Mouse (Mus musculus) neural tube, embryonic 13.5 days (tissue): Measurements from ENCODE around the gene Cacna1c. TPM values are rescaled to one million over a fixed set of nuclear protein-coding genes. Genes with fewer than 3 reads are reported as not detected.

Source experiments
- ATAC-seq: fragments of 200-750 bp; cut with Nextera tagmentation; 2 replicates; pipeline ENCODE4 v1.8.0; 2017; ENCODE audit warnings: low read depth, mild to moderate bottlenecking, moderate TSS enrichment, moderate library complexity
- H3K27ac ChIP-seq: fragments of 300-500 bp; sonication (generic); replicated peaks from 2 replicates; pipeline ENCODE4 v1.5.1; 2015; ENCODE audit warnings: moderate library complexity, mild to moderate bottlenecking, inconsistent platforms
- H3K27me3 ChIP-seq: fragments of 300-500 bp; sonication (generic); 2 replicates; pipeline ENCODE4 v1.6.1; 2015; ENCODE audit warnings: mild to moderate bottlenecking, inconsistent platforms
- H3K36me3 ChIP-seq: fragments of 300-500 bp; sonication (generic); 2 replicates; pipeline ENCODE4 v1.6.1; 2015; ENCODE audit warnings: mild to moderate bottlenecking, inconsistent platforms
- H3K4me1 ChIP-seq: fragments of 300-500 bp; sonication (generic); replicated peaks from 2 replicates; pipeline ENCODE4 v1.6.1; 2015; ENCODE audit warnings: inconsistent platforms
- H3K4me2 ChIP-seq: fragments of 300-500 bp; sonication (generic); 2 replicates; pipeline ENCODE4 v1.6.1; 2015; ENCODE audit warnings: inconsistent platforms, mild to moderate bottlenecking, moderate library complexity
- H3K4me3 ChIP-seq: fragments of 300-500 bp; sonication (generic); 2 replicates; pipeline ENCODE4 v1.5.1; 2015; ENCODE audit warnings: mild to moderate bottlenecking, inconsistent platforms
- H3K9ac ChIP-seq: fragments of 300-500 bp; sonication (generic); 2 replicates; pipeline ENCODE4 v1.6.1; 2015; ENCODE audit warnings: moderate library complexity, mild to moderate bottlenecking, inconsistent platforms
- H3K9me3 ChIP-seq: fragments of 300-500 bp; sonication (generic); 2 replicates; pipeline ENCODE4 v1.6.1; 2016; ENCODE audit warnings: inconsistent platforms
- WGBS: fragments of 180-500 bp; shearing (Covaris S2); methylation state at CpG from one replicate; pipeline ENCODE4 v1.1.7; 2015; 5-methylcytosine and 5-hydroxymethylcytosine counted together
- polyA plus RNA-seq: library from polyadenylated mRNA; unstranded; fragments of >200 nt; fragmentation: Nextera tagmentation; extraction: Ambion mirVana; gene quantifications from 2 replicates; pipeline ENCODE4 v1.2.1, GENCODE M21; 2015

The Cacna1c gene
- polyA plus RNA-seq, 1 experiment from 2014 or later, result 5.0 TPM

- no peak overlapping the region for H3K27ac ChIP-seq
- H3K4me2 ChIP-seq, result no peak overlapping the region
- H3K36me3 ChIP-seq, result no peaks in the 10 kb centered on the region; the same call in 1 of the 2 replicates
- H3K9ac ChIP-seq, result no peak overlapping the region
- WGBS, result 72% methylated on average over 5 of the region's 5 CpGs
- ATAC-seq, result no peak
- no peaks in the 10 kb centered on the region for H3K27me3 ChIP-seq
- peaks cover 24% of the 10 kb centered on the region for H3K4me1 ChIP-seq
- H3K4me3 ChIP-seq, result no peak overlapping the region
- H3K9me3 ChIP-seq, result no peaks in the 10 kb centered on the region
Measured at GRCm38 (mm10) chr6:119039293-119039692, 156.9 kb downstream of the Cacna1c start.

GRCm38 (mm10) chr6:119037815-119038214 is 158.4 kb downstream of the Cacna1c start:
- no peaks in the 10 kb centered on the region for H3K9me3 ChIP-seq
- WGBS, result 72% methylated on average over 6 of the region's 6 CpGs
- no peak overlapping the region for H3K9ac ChIP-seq
- H3K4me1 ChIP-seq, result peaks cover 24% of the 10 kb centered on the region; the same call in 1 of the 2 replicates
- H3K27me3 ChIP-seq, result no peaks in the 10 kb centered on the region
- no peak overlapping the region for H3K27ac ChIP-seq
- no peak overlapping the region for H3K4me2 ChIP-seq
- no peak for ATAC-seq
- no peak overlapping the region for H3K4me3 ChIP-seq
- H3K36me3 ChIP-seq, result no peaks in the 10 kb centered on the region; the same call in 1 of the 2 replicates

GRCm38 (mm10) chr6:119037047-119037446 is 159.2 kb downstream of the Cacna1c start:
- H3K36me3 ChIP-seq, result no peaks in the 10 kb centered on the region; the same call in 1 of the 2 replicates
- H3K27ac ChIP-seq, result no peak overlapping the region
- no peaks in the 10 kb centered on the region for H3K27me3 ChIP-seq
- 84% methylated on average over 2 of the region's 2 CpGs for WGBS
- no peak overlapping the region for H3K4me3 ChIP-seq
- H3K9me3 ChIP-seq, result no peaks in the 10 kb centered on the region
- peaks cover 24% of the 10 kb centered on the region; the same call in 1 of the 2 replicates for H3K4me1 ChIP-seq
- ATAC-seq, result no peak
- no peak overlapping the region for H3K4me2 ChIP-seq
- H3K9ac ChIP-seq, result no peak overlapping the region

- no peaks in the 10 kb centered on the region; the same call in 1 of the 2 replicates for H3K36me3 ChIP-seq
- no peak overlapping the region for H3K27ac ChIP-seq
- no peaks in the 10 kb centered on the region for H3K9me3 ChIP-seq
- H3K4me2 ChIP-seq, result no peak overlapping the region
- H3K9ac ChIP-seq, result no peak overlapping the region
- H3K27me3 ChIP-seq, result no peaks in the 10 kb centered on the region
- peaks cover 16% of the 10 kb centered on the region; the same call in 1 of the 2 replicates for H3K4me1 ChIP-seq
- 90% methylated on average over 6 of the region's 6 CpGs for WGBS
- no peak for ATAC-seq
- H3K4me3 ChIP-seq, result no peak overlapping the region
Measured at GRCm38 (mm10) chr6:119035361-119035760, 160.9 kb downstream of the Cacna1c start.

- Histone ChIP-seq H3K9ac (no peak overlapping the region), H3K4me2 (no peak overlapping the region), H3K27ac (no peak overlapping the region), H3K9me3 (no peaks in the 10 kb centered on the region), H3K27me3 (no peaks in the 10 kb centered on the region), H3K4me1 (peaks cover 13% of the 10 kb centered on the region; the same call in 1 of the 2 replicates), H3K4me3 (no peak overlapping the region), H3K36me3 (no peaks in the 10 kb centered on the region; the same call in 1 of the 2 replicates)
- no peak for ATAC-seq
- WGBS, result 89% methylated on average over 2 of the region's 2 CpGs
Measured at GRCm38 (mm10) chr6:119034947-119035346, 161.3 kb downstream of the Cacna1c start.

GRCm38 (mm10) chr6:119027880-119028279 is 168.3 kb downstream of the Cacna1c start:
- Histone ChIP-seq H3K9ac (no peak overlapping the region), H3K36me3 (no peaks in the 10 kb centered on the region), H3K9me3 (no peaks in the 10 kb centered on the region), H3K4me1 (peaks cover 23% of the 10 kb centered on the region), H3K4me2 (no peak overlapping the region), H3K4me3 (no peak overlapping the region), H3K27me3 (no peaks in the 10 kb centered on the region), H3K27ac (peak overlapping the region; percentile 76)
- peak; percentile 80 for ATAC-seq
- WGBS, result 43% methylated on average over 6 of the region's 6 CpGs

- Histone ChIP-seq H3K4me2 (no peak overlapping the region), H3K9me3 (no peaks in the 10 kb centered on the region), H3K9ac (no peak overlapping the region), H3K4me1 (peaks cover 33% of the 10 kb centered on the region), H3K27me3 (no peaks in the 10 kb centered on the region), H3K4me3 (no peak overlapping the region), H3K36me3 (no peaks in the 10 kb centered on the region), H3K27ac (no peak overlapping the region)
- 72% methylated on average over 2 of the region's 2 CpGs for WGBS
- no peak for ATAC-seq
Measured at GRCm38 (mm10) chr6:119022850-119023249, 173.4 kb downstream of the Cacna1c start.

GRCm38 (mm10) chr6:119021226-119021625 is 175.0 kb downstream of the Cacna1c start:
- Histone ChIP-seq H3K9me3 (no peaks in the 10 kb centered on the region), H3K4me1 (peaks cover 19% of the 10 kb centered on the region), H3K9ac (no peak overlapping the region), H3K36me3 (no peaks in the 10 kb centered on the region), H3K27ac (no peak overlapping the region), H3K27me3 (no peaks in the 10 kb centered on the region), H3K4me2 (no peak overlapping the region), H3K4me3 (no peak overlapping the region)
- no peak for ATAC-seq
- WGBS, result 75% methylated on average over 8 of the region's 8 CpGs

- Histone ChIP-seq H3K27me3 (no peaks in the 10 kb centered on the region), H3K9ac (no peak overlapping the region), H3K4me1 (peaks cover 17% of the 10 kb centered on the region), H3K4me3 (no peak overlapping the region), H3K36me3 (no peaks in the 10 kb centered on the region), H3K9me3 (no peaks in the 10 kb centered on the region), H3K27ac (no peak overlapping the region), H3K4me2 (no peak overlapping the region)
- 87% methylated on average over 6 of the region's 6 CpGs for WGBS
- ATAC-seq, result no peak
Measured at GRCm38 (mm10) chr6:119018956-119019355, 177.3 kb downstream of the Cacna1c start.

GRCm38 (mm10) chr6:119018256-119018655 is 178.0 kb downstream of the Cacna1c start:
- Histone ChIP-seq H3K4me1 (peaks cover 17% of the 10 kb centered on the region), H3K9me3 (no peaks in the 10 kb centered on the region), H3K4me2 (no peak overlapping the region), H3K9ac (no peak overlapping the region), H3K27ac (no peak overlapping the region), H3K27me3 (no peaks in the 10 kb centered on the region), H3K4me3 (no peak overlapping the region), H3K36me3 (no peaks in the 10 kb centered on the region)
- ATAC-seq, result no peak
- 96% methylated on average over 2 of the region's 2 CpGs for WGBS

- ATAC-seq, result no peak
- peaks cover 17% of the 10 kb centered on the region for H3K4me1 ChIP-seq
- WGBS, result 74% methylated on average over 10 of the region's 10 CpGs
- H3K9ac ChIP-seq, result no peak overlapping the region
- no peak overlapping the region for H3K4me2 ChIP-seq
- H3K27me3 ChIP-seq, result no peaks in the 10 kb centered on the region
- H3K27ac ChIP-seq, result no peak overlapping the region
- no peak overlapping the region for H3K4me3 ChIP-seq
- no peaks in the 10 kb centered on the region for H3K36me3 ChIP-seq
- no peaks in the 10 kb centered on the region for H3K9me3 ChIP-seq
Measured at GRCm38 (mm10) chr6:119017498-119017897, 178.7 kb downstream of the Cacna1c start.

GRCm38 (mm10) chr6:119015346-119015745 is 180.9 kb downstream of the Cacna1c start:
- WGBS, result 30% methylated on average over 2 of the region's 2 CpGs
- Histone ChIP-seq H3K9me3 (no peaks in the 10 kb centered on the region), H3K4me1 (peaks cover 9% of the 10 kb centered on the region; the same call in 1 of the 2 replicates), H3K27ac (no peak overlapping the region), H3K4me2 (no peak overlapping the region), H3K9ac (no peak overlapping the region), H3K27me3 (no peaks in the 10 kb centered on the region), H3K4me3 (no peak overlapping the region), H3K36me3 (no peaks in the 10 kb centered on the region)
- ATAC-seq, result no peak
